Mouse (Mus musculus) embryonic fibroblast, embryonic 13.5 days (primary cell): ENCODE results near the gene Rnf114. TPM values are rescaled to one million over a fixed set of nuclear protein-coding genes. Genes with fewer than 3 reads are reported as not detected.
A peak's percentile ranks its signal among the peaks of the same experiment; 100 is the strongest.

ENCODE experiments used
- H3K27ac ChIP-seq: 2 replicates; pipeline ENCODE4 v1.5.1; 2012; ENCODE audit warnings: low read length, control low read depth, inconsistent platforms; ENCODE audit not compliant: insufficient read depth
- H3K4me1 ChIP-seq: 2 replicates; pipeline ENCODE4 v1.6.1; 2011; ENCODE audit warnings: low read length; ENCODE audit not compliant: control insufficient read depth, insufficient read depth
- H3K4me3 ChIP-seq: 2 replicates; pipeline ENCODE4 v1.5.1; 2011; ENCODE audit warnings: mild to moderate bottlenecking, control low read depth, low read length; ENCODE audit not compliant: insufficient read depth
- CTCF ChIP-seq: IDR thresholded peaks from 2 replicates; pipeline ENCODE4 v1.5.1; 2011; ENCODE audit warnings: mild to moderate bottlenecking, control low read depth, low read length, moderate library complexity, borderline replicate concordance; ENCODE audit not compliant: insufficient read depth
- POLR2A ChIP-seq: IDR thresholded peaks from 2 replicates; pipeline ENCODE4 v1.6.1; 2011; ENCODE audit warnings: low read depth, mild to moderate bottlenecking, control low read depth, low read length, moderate library complexity
- polyA plus RNA-seq: library from polyadenylated mRNA; stranded (reverse); fragments of >200 nt; gene quantifications from 2 replicates; pipeline ENCODE4 v1.2.4, GENCODE M21; 2011; ENCODE audit warnings: low read depth; ENCODE audit not compliant: missing spikeins, insufficient read length

Gene Rnf114
- polyA plus RNA-seq, 1 experiment: 44.9 TPM

GRCm38 (mm10) chr2:167484932-167485331 is 7.5 kb upstream of the Rnf114 start:
- TF ChIP-seq CTCF: no peak
- no peak for TF ChIP-seq POLR2A
- H3K4me3 ChIP-seq: no peak overlapping the region

GRCm38 (mm10) chr2:167485501-167486377 is 6.7 kb upstream of the Rnf114 start:
- no peak overlapping the region for H3K4me3 ChIP-seq
- TF ChIP-seq POLR2A (no peak), CTCF (no peak)
- no peak overlapping the region for H3K27ac ChIP-seq
- H3K4me1 ChIP-seq: 0 out of 2 replicates have a peak, but pooled peaks cover 2% of the 10 kb centered on the region

More at GRCm38 (mm10) chr2:167484932-167485331, 7.5 kb upstream of the Rnf114 start:
- Histone ChIP-seq H3K4me1 (no peaks in the 10 kb centered on the region), H3K27ac (no peak overlapping the region)

GRCm38 (mm10) chr2:167486573-167486972 is 5.9 kb upstream of the Rnf114 start:
- Histone ChIP-seq H3K27ac (no peak overlapping the region), H3K4me1 (0 out of 2 replicates have a peak, but pooled peaks cover 5% of the 10 kb centered on the region), H3K4me3 (no peak overlapping the region)
- TF ChIP-seq CTCF (no peak), POLR2A (no peak)

- H3K4me3 ChIP-seq: no peak overlapping the region
- H3K4me1 ChIP-seq: 0 out of 2 replicates have a peak, but pooled peaks cover 5% of the 10 kb centered on the region
- no peak overlapping the region for H3K27ac ChIP-seq
- no peak for TF ChIP-seq POLR2A
- no peak for TF ChIP-seq CTCF
These were observed 4.9 kb upstream of the Rnf114 start for GRCm38 (mm10) chr2:167487551-167487950.

DNA sequence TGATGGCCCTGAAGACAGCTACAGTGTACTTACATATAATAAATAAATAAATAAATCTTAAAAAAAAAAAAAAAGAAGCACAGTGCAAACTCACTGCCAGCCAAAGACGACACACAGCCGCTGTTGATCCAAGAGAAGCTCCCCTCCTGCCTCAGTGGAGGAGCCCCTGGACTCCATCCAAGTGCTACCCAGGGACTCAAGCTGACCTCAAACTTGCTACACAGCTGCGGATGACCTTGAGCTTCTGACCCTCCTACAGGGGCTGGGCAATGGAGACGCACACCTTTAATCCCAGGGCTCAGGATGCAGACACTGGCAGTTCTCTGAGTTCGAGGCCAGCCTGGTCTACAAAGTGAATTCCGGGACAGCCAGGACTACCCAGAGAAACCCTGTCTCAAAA is 4.5 kb upstream of the Rnf114 start:
- H3K4me3 ChIP-seq: no peak overlapping the region
- H3K4me1 ChIP-seq: 0 out of 2 replicates have a peak, but pooled peaks cover 5% of the 10 kb centered on the region
- no peak for TF ChIP-seq POLR2A
- no peak for TF ChIP-seq CTCF
- no peak overlapping the region for H3K27ac ChIP-seq

- peak overlapping the region; percentile 85 for H3K4me3 ChIP-seq
- peak overlapping the region; percentile 78 for H3K27ac ChIP-seq
- TF ChIP-seq CTCF (no peak), POLR2A (peak; percentile 31; the same call in 1 of the 2 replicates)
These were observed 1.5 kb upstream of the Rnf114 start for GRCm38 (mm10) chr2:167490813-167491525.

DNA sequence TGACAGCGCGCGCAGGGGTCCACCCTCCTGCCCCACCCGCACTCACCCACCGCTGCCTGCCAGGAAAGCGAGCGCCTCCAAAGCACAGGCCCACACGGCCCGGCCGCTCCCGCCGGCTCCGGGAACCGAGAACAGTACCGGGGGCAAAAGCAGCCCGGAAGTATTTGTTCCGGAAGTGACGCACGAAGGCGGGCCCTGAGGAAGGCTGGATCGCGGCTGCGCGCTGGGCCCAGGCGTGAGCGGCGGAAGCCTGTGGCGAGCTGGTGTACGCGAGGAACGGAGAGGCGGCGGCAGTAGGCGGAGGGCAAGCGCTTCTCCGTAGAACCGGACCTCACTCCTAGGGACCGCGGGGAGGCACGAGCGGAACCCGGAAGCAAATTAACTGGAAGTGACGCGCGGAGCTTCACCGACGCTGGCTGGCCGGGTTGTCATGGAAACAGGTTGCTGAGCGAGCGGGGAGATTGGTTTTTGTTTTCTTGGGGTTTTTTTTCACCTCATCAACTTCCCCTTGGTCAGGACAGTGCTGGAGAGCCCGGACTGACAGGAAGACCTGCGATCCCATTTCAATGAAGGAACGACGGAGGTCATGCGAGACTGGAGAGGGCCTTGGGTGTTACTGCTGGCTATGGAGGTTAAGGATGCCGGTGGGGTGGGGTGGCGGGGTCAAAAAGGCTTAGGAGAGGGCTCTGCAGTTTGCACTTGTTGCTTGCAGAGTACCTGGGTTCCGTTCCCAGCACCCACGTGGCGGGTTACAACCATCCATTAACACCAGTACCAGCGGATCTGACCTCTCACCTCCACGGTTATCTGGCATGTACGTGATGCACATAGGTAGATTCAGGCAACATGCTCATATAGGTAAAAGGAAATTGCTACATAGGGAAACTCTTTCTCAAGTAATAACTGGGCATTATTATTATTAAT is 530 bp downstream of the Rnf114 start, which contains the start of gene Spata2:
Gene Spata2, minus strand, starts transcription at position 175 of the 924 bp plus-strand sequence.
- no peak for TF ChIP-seq CTCF
- TF ChIP-seq POLR2A: peak; percentile 60
- peak within 1 kb of the TSS; percentile 78 for H3K27ac ChIP-seq
- H3K4me1 ChIP-seq: 0 out of 2 replicates have a peak, but pooled peaks cover 5% of the 10 kb centered on the region
- H3K4me3 ChIP-seq: peak within 1 kb of the TSS; percentile 85

More at GRCm38 (mm10) chr2:167490813-167491525, 1.5 kb upstream of the Rnf114 start:
- 0 out of 2 replicates have a peak, but pooled peaks cover 5% of the 10 kb centered on the region for H3K4me1 ChIP-seq

GRCm38 (mm10) chr2:167496437-167496836 is 4.0 kb downstream of the Rnf114 start:
- no peak overlapping the region for H3K27ac ChIP-seq
- H3K4me1 ChIP-seq: no peaks in the 10 kb centered on the region
- H3K4me3 ChIP-seq: no peak overlapping the region
- no peak for TF ChIP-seq POLR2A
- no peak for TF ChIP-seq CTCF

GRCm38 (mm10) chr2:167497272-167497671 is 4.8 kb downstream of the Rnf114 start:
- TF ChIP-seq CTCF (0 out of 2 replicates have a peak, but pooled peaks have one; percentile 26), POLR2A (no peak)
- H3K4me3 ChIP-seq: no peak overlapping the region
- no peaks in the 10 kb centered on the region for H3K4me1 ChIP-seq
- H3K27ac ChIP-seq: no peak overlapping the region
